Mouse (Mus musculus) midbrain, embryonic 11.5 days (tissue): ENCODE data around the gene Gjc2. TPM values are rescaled to one million over a fixed set of nuclear protein-coding genes. Genes with fewer than 3 reads are reported as not detected.
"Not testable (repeated sequence)": the region's sequence is repeated elsewhere in the genome, so short reads cannot be mapped to it uniquely, and the experiment has no call there.

ENCODE experiments used
- ATAC-seq: fragments of 200-750 bp; cut with Nextera tagmentation; 2 replicates; pipeline ENCODE4 v1.8.0; 2017; ENCODE audit warnings: moderate TSS enrichment, moderate library complexity; ENCODE audit not compliant: low FRiP score
- DNase-seq: peaks from one replicate; pipeline ENCODE4 v3.0.0; 2015; ENCODE audit warnings: low spot score; ENCODE audit errors: missing footprints
- H3K27ac ChIP-seq: fragments of 300-500 bp; sonication (generic); 2 replicates; pipeline ENCODE4 v1.5.1; 2014; ENCODE audit warnings: low read depth, low read length
- H3K27me3 ChIP-seq: fragments of 300-500 bp; sonication (generic); 2 replicates; pipeline ENCODE4 v1.6.1; 2014; ENCODE audit warnings: mild to moderate bottlenecking, low read length, moderate library complexity, mixed read lengths; ENCODE audit not compliant: control insufficient read depth, insufficient read depth
- H3K36me3 ChIP-seq: fragments of 300-500 bp; sonication (generic); 2 replicates; pipeline ENCODE4 v1.6.1; 2014; ENCODE audit warnings: mild to moderate bottlenecking, low read length, moderate library complexity, mixed read lengths; ENCODE audit not compliant: control insufficient read depth, insufficient read depth
- H3K4me1 ChIP-seq: fragments of 300-500 bp; sonication (generic); 2 replicates; pipeline ENCODE4 v1.6.1; 2014; ENCODE audit warnings: low read length; ENCODE audit not compliant: control insufficient read depth, insufficient read depth
- H3K4me2 ChIP-seq: fragments of 300-500 bp; sonication (generic); 2 replicates; pipeline ENCODE4 v1.6.1; 2014; ENCODE audit warnings: mild to moderate bottlenecking, moderate library complexity
- H3K4me3 ChIP-seq: fragments of 300-500 bp; sonication (generic); 2 replicates; pipeline ENCODE4 v1.5.1; 2014; ENCODE audit warnings: low read depth, low read length
- H3K9ac ChIP-seq: fragments of 300-500 bp; sonication (generic); 2 replicates; pipeline ENCODE4 v1.6.1; 2014; ENCODE audit warnings: low read length
- H3K9me3 ChIP-seq: fragments of 300-500 bp; sonication (generic); 2 replicates; pipeline ENCODE4 v1.6.1; 2016; ENCODE audit warnings: low read length; ENCODE audit not compliant: control insufficient read depth
- WGBS: fragments of 180-500 bp; shearing (Covaris S2); extraction: QIAGEN DNeasy Blood & Tissue Kit; methylation state at CpG from one replicate; pipeline ENCODE4 v1.1.7; 2014; 5-methylcytosine and 5-hydroxymethylcytosine counted together
- polyA plus RNA-seq: library from polyadenylated mRNA; unstranded; fragments of >200 nt; fragmentation: Nextera tagmentation; extraction: Ambion mirVana; gene quantifications from 2 replicates; pipeline ENCODE4 v1.2.1, GENCODE M21; 2014

The Gjc2 gene
- polyA plus RNA-seq, 1 experiment from 2014 or later, result not detected

DNA sequence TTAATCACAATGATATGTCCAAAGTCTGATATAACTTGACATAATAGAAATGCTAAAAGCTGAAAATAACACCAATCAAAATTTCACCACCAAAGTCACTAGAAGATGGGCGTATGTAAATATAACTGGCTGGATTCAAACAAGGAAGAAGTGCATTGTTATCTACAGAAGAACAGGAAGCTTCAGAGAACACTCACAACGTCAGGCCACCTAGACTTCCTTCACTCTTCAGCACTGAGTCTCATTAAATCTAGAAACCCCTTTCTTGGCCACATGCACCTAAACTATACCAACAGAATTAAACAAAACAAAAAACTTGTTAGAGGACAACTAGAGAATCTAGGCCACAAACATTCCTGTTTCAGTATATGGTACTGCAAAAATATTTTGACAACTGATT, 41.5 kb upstream of the Gjc2 start:
- 74% methylated on average over 2 of the region's 2 CpGs for WGBS
- Histone ChIP-seq H3K27me3 (no peaks in the 10 kb centered on the region), H3K27ac (no peak overlapping the region), H3K4me1 (peaks cover 29% of the 10 kb centered on the region), H3K9me3 (no peaks in the 10 kb centered on the region), H3K36me3 (0 out of 2 replicates have a peak, but pooled peaks cover under 1% of the 10 kb centered on the region), H3K9ac (no peak overlapping the region), H3K4me3 (no peak overlapping the region), H3K4me2 (no peak overlapping the region)
- DNase-seq, result peak; percentile 47
- ATAC-seq, result no peak

- Histone ChIP-seq H3K4me1 (peaks cover 29% of the 10 kb centered on the region), H3K9ac (no peak overlapping the region), H3K4me3 (no peak overlapping the region), H3K27me3 (no peaks in the 10 kb centered on the region), H3K4me2 (no peak overlapping the region), H3K9me3 (no peaks in the 10 kb centered on the region), H3K36me3 (0 out of 2 replicates have a peak, but pooled peaks cover 2% of the 10 kb centered on the region), H3K27ac (no peak overlapping the region)
- ATAC-seq, result no peak
- no peak for DNase-seq
- WGBS, result 95% methylated on average over 3 of the region's 3 CpGs
Observed at GRCm38 (mm10) chr11:59224025-59224424, 41.0 kb upstream of the Gjc2 start.

GRCm38 (mm10) chr11:59222306-59222705, 39.3 kb upstream of the Gjc2 start:
- Histone ChIP-seq H3K9me3 (no peaks in the 10 kb centered on the region), H3K4me1 (peaks cover 23% of the 10 kb centered on the region), H3K9ac (no peak overlapping the region), H3K36me3 (0 out of 2 replicates have a peak, but pooled peaks cover 2% of the 10 kb centered on the region), H3K27ac (no peak overlapping the region), H3K27me3 (no peaks in the 10 kb centered on the region), H3K4me2 (no peak overlapping the region), H3K4me3 (no peak overlapping the region)
- no peak for ATAC-seq
- DNase-seq, result no peak
- WGBS, result 87% methylated on average over 4 of the region's 4 CpGs

GRCm38 (mm10) chr11:59221604-59222003, 38.6 kb upstream of the Gjc2 start:
- Histone ChIP-seq H3K36me3 (0 out of 2 replicates have a peak, but pooled peaks cover 2% of the 10 kb centered on the region), H3K9ac (no peak overlapping the region), H3K27me3 (no peaks in the 10 kb centered on the region), H3K4me3 (no peak overlapping the region), H3K4me1 (peaks cover 18% of the 10 kb centered on the region), H3K4me2 (no peak overlapping the region), H3K9me3 (no peaks in the 10 kb centered on the region), H3K27ac (no peak overlapping the region)
- DNase-seq (no peak), ATAC-seq (no peak)

- Histone ChIP-seq H3K27me3 (no peaks in the 10 kb centered on the region), H3K36me3 (0 out of 2 replicates have a peak, but pooled peaks cover 2% of the 10 kb centered on the region), H3K4me3 (no peak overlapping the region), H3K9me3 (no peaks in the 10 kb centered on the region), H3K4me2 (no peak overlapping the region), H3K27ac (no peak overlapping the region), H3K9ac (no peak overlapping the region), H3K4me1 (no peaks in the 10 kb centered on the region)
- no peak for DNase-seq
- no peak for ATAC-seq
Observed at GRCm38 (mm10) chr11:59219064-59219463, 36.1 kb upstream of the Gjc2 start.

DNA sequence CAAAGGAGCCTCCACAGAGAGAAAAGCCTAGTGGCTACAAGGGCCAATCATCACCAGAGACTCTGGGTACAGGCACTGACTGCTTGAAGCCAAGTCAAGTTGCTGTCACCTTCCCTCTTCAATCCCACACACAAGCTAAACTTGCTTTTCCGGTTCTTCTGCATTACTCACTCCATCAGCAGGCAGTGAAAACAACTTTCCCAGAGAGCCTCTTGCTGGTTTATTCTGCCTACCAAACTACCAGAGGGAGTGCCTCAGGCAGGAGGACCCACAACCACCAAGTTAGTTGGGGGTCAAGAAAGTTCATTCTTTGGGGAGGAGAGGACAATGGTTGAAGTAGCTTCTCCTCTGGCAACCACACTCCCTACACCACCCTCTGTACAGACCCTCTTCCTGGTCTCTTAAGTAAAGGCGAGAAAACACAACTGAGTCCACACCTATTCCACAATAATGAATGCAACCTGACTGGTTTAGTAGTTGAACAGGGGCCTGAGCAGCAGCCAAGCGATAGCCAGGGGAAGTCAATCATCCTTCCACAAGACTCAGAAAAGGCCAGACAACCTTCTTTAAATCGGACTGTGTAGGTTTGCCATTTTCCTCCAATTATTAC, 35.5 kb upstream of the Gjc2 start:
- Histone ChIP-seq H3K4me2 (no peak overlapping the region), H3K9me3 (no peaks in the 10 kb centered on the region), H3K27ac (no peak overlapping the region), H3K36me3 (0 out of 2 replicates have a peak, but pooled peaks cover 2% of the 10 kb centered on the region), H3K27me3 (no peaks in the 10 kb centered on the region), H3K9ac (no peak overlapping the region), H3K4me3 (no peak overlapping the region), H3K4me1 (no peaks in the 10 kb centered on the region)
- DNase-seq (no peak), ATAC-seq (no peak)
- 87% methylated on average over 4 of the region's 4 CpGs for WGBS

DNA sequence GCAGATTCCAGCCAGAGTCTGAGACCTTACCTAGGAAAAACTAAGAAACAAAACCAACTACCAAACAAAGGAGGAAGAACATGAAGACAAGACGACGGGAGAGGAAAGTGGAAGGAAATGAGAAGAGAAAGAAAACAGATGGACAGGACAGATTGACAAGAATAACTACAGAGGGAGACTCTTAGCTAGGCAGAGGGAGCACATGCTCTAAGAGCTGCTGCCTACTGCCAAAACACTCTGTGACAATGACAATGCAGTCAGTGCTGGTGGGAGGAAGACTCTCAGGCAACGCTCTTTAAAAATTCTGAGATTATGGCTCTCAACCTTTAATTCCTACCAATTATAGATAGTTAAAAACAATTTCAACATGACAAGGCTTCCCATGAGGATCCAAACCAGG, 33.9 kb upstream of the Gjc2 start:
- H3K4me3 ChIP-seq, result no peak overlapping the region
- no peaks in the 10 kb centered on the region for H3K27me3 ChIP-seq
- ATAC-seq (no peak), DNase-seq (no peak)
- H3K36me3 ChIP-seq, result 0 out of 2 replicates have a peak, but pooled peaks cover 2% of the 10 kb centered on the region
- no peaks in the 10 kb centered on the region for H3K9me3 ChIP-seq
- H3K4me1 ChIP-seq, result no peaks in the 10 kb centered on the region
- 91% methylated on average over 3 of the region's 3 CpGs for WGBS
- no peak overlapping the region for H3K4me2 ChIP-seq
- no peak overlapping the region for H3K27ac ChIP-seq
- H3K9ac ChIP-seq, result no peak overlapping the region

DNA sequence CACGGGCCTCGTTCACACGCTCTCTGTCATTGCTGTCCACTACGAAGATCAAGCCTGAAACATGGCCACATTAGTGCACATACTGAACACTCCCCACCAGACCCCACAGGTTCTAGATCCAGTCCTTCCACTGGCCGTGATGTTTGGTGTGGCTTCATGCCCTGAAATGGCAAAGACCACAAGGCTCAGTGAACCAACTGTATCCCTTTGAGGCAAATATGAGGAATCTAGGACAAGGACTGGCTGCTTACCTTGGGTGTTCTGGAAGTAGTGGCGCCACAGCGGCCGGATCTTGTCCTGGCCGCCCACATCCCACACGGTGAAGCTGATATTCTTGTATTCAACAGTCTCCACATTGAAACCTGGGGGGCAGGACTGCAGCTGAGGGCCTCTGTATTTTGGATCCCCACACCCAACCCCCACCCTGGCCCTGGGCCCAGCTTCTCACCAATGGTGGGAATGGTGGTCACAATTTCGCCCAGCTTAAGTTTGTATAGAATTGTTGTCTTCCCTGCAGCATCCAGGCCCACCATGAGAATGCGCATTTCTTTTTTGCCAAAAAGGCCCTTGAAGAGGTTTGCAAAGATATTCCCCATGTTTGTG, 30.0 kb upstream of the Gjc2 start:
- no peak overlapping the region for H3K4me2 ChIP-seq
- peaks cover 12% of the 10 kb centered on the region for H3K36me3 ChIP-seq
- 92% methylated on average over 12 of the region's 12 CpGs for WGBS

GRCm38 (mm10) chr11:59212320-59212719, 29.3 kb upstream of the Gjc2 start:
- Histone ChIP-seq H3K4me1 (peaks cover 19% of the 10 kb centered on the region), H3K36me3 (peaks cover 12% of the 10 kb centered on the region)
- H3K27me3 ChIP-seq, ATAC-seq, H3K9ac ChIP-seq, H3K9me3 ChIP-seq, DNase-seq, H3K4me3 ChIP-seq, H3K27ac ChIP-seq, H3K4me2 ChIP-seq: not testable (repeated sequence)
- 88% methylated on average over 12 of the region's 12 CpGs for WGBS

More for the DNA sequence above, 30.0 kb upstream of the Gjc2 start:
- no peak overlapping the region for H3K27ac ChIP-seq
- ATAC-seq (no peak), DNase-seq (no peak)
- no peaks in the 10 kb centered on the region for H3K27me3 ChIP-seq
- no peak overlapping the region for H3K9ac ChIP-seq
- H3K4me1 ChIP-seq, result peaks cover 14% of the 10 kb centered on the region
- no peaks in the 10 kb centered on the region for H3K9me3 ChIP-seq
- H3K4me3 ChIP-seq, result no peak overlapping the region
